Comparison of ENCODE assay signal across 21 mouse cellular contexts in genomic region chr15:9055704-9056103, GRCm38 (mm10). TPM values are rescaled to one million over a fixed set of nuclear protein-coding genes. Genes with fewer than 3 reads are reported as not detected.
DNase-seq lines count a peak whose midpoint lies in the region; ATAC-seq and TF ChIP-seq lines count a peak whose summit lies in the region.
"Had no signal": no experiment of that assay in that cellular context is flagged by ENCODE, and none has a peak within 500 bp of the region (broad histone marks: within the 10 kb centered on the region; RNA-seq: fewer than 3 reads in every experiment).

No protein-coding gene starts in this region.

- H3K27ac ChIP-seq in kidney, adult 2 months (ENCODE audit: insufficient read depth, low read depth, low read length): no peak overlapping the region
- no peak overlapping the region for H3K27ac ChIP-seq in kidney, embryonic 16.5 days (ENCODE audit: low read length)
- H3K27ac ChIP-seq in lung, postnatal 0 days (ENCODE audit: low read length): no peak overlapping the region
- no peak overlapping the region for H3K27ac ChIP-seq in ES-E14 (ENCODE audit: insufficient read depth, low read depth, low read length, poor library complexity, severe bottlenecking)
- H3K27ac ChIP-seq: embryonic facial prominence, embryonic 15.5 days; hindbrain, postnatal 0 days; midbrain, embryonic 12.5 days; neural tube, embryonic 13.5 days had no signal

- H3K4me2 ChIP-seq in kidney, embryonic 16.5 days (replicated peaks; ENCODE audit: low read depth, low read length): no peak overlapping the region
- H3K4me2 ChIP-seq in lung, postnatal 0 days (replicated peaks; ENCODE audit: low read depth, low read length): no peak overlapping the region
- H3K4me2 ChIP-seq: embryonic facial prominence, embryonic 15.5 days; midbrain, embryonic 12.5 days; neural tube, embryonic 13.5 days had no signal

- H3K9me3 ChIP-seq in kidney, embryonic 16.5 days (ENCODE audit: low read length): no peaks in the 10 kb centered on the region
- H3K9me3 ChIP-seq in lung, postnatal 0 days (ENCODE audit: low read length): no peaks in the 10 kb centered on the region
- H3K9me3 ChIP-seq in ES-E14 (ENCODE audit: control insufficient read depth, insufficient read depth, low read depth, low read length): no peaks in the 10 kb centered on the region
- H3K9me3 ChIP-seq: embryonic facial prominence, embryonic 15.5 days; midbrain, embryonic 12.5 days; neural tube, embryonic 13.5 days had no signal

- no peak overlapping the region for H3K4me3 ChIP-seq in kidney, adult 2 months (ENCODE audit: insufficient read depth, low read depth, low read length)
- H3K4me3 ChIP-seq in kidney, embryonic 16.5 days (ENCODE audit: low read length): no peak overlapping the region
- H3K4me3 ChIP-seq in lung, postnatal 0 days (ENCODE audit: low read depth, low read length): no peak overlapping the region
- H3K4me3 ChIP-seq in lung, adult 2 months (replicated peaks; ENCODE audit: extremely low read depth, low read depth, low read length): no peak overlapping the region
- H3K4me3 ChIP-seq in ES-E14 (ENCODE audit: insufficient read depth in 1 of 2, low read depth in 1 of 2, low read length in 2 of 2, poor library complexity in 1 of 2, severe bottlenecking in 1 of 2): no peak overlapping the region
- H3K4me3 ChIP-seq: embryonic facial prominence, embryonic 15.5 days; midbrain, embryonic 12.5 days; neural tube, embryonic 13.5 days had no signal

- TF ChIP-seq EP300 in lung, postnatal 0 days (IDR thresholded peaks at IDR 0.05): no peak

- TF ChIP-seq POLR2A in kidney, adult 2 months (IDR thresholded peaks at IDR 0.05; ENCODE audit: low read depth, low read length): no peak
- TF ChIP-seq POLR2A in lung, adult 2 months (IDR thresholded peaks at IDR 0.05; ENCODE audit: borderline replicate concordance, extremely low read depth, low read depth, low read length): no peak

- H3K36me3 ChIP-seq in kidney, adult 2 months (ENCODE audit: control insufficient read depth, insufficient read depth, low read length): no peaks in the 10 kb centered on the region
- H3K36me3 ChIP-seq in kidney, embryonic 16.5 days (ENCODE audit: insufficient read depth, low read length): no peaks in the 10 kb centered on the region
- H3K36me3 ChIP-seq in lung, postnatal 0 days (ENCODE audit: insufficient read depth, low read length): no peaks in the 10 kb centered on the region
- no peaks in the 10 kb centered on the region for H3K36me3 ChIP-seq in ES-E14 (ENCODE audit: control insufficient read depth, insufficient read depth, low read length, poor library complexity, severe bottlenecking)
- no peaks in the 10 kb centered on the region for H3K36me3 ChIP-seq in splenic B cell, adult 2 months (ENCODE audit: control insufficient read depth, insufficient read depth, low read length, poor library complexity, severe bottlenecking)
- H3K36me3 ChIP-seq: embryonic facial prominence, embryonic 15.5 days; midbrain, embryonic 12.5 days; neural tube, embryonic 13.5 days had no signal

- no peak for ATAC-seq in kidney, embryonic 16.5 days (ENCODE audit: low FRiP score, low TSS enrichment)
- ATAC-seq in lung, postnatal 0 days: no peak
- ATAC-seq: forebrain, embryonic 16.5 days; hindbrain, postnatal 0 days had no signal

- no peaks in the 10 kb centered on the region for H3K27me3 ChIP-seq in kidney, adult 2 months (replicated peaks; ENCODE audit: control insufficient read depth, insufficient read depth, low read length)
- no peaks in the 10 kb centered on the region for H3K27me3 ChIP-seq in kidney, embryonic 16.5 days (ENCODE audit: insufficient read depth, low read length)
- no peaks in the 10 kb centered on the region for H3K27me3 ChIP-seq in lung, postnatal 0 days (replicated peaks; ENCODE audit: insufficient read depth, low read length)
- H3K27me3 ChIP-seq in splenic B cell, adult 2 months (ENCODE audit: control insufficient read depth, insufficient read depth, low read length, poor library complexity, severe bottlenecking): no peaks in the 10 kb centered on the region
- H3K27me3 ChIP-seq: embryonic facial prominence, embryonic 15.5 days; midbrain, embryonic 12.5 days; neural tube, embryonic 13.5 days had no signal

- H3K4me1 ChIP-seq in kidney, adult 2 months (ENCODE audit: control insufficient read depth, insufficient read depth, low read length): no peaks in the 10 kb centered on the region
- no peaks in the 10 kb centered on the region for H3K4me1 ChIP-seq in kidney, embryonic 16.5 days (ENCODE audit: insufficient read depth, low read length)
- no peaks in the 10 kb centered on the region for H3K4me1 ChIP-seq in lung, postnatal 0 days (ENCODE audit: insufficient read depth, low read depth, low read length)
- H3K4me1 ChIP-seq in lung, adult 2 months (ENCODE audit: control insufficient read depth, insufficient read depth, low read length): no peaks in the 10 kb centered on the region
- H3K4me1 ChIP-seq in ES-E14 (ENCODE audit: control insufficient read depth in 2 of 2, insufficient read depth in 2 of 2, low read length in 2 of 2, poor library complexity in 1 of 2): no peaks in the 10 kb centered on the region
- H3K4me1 ChIP-seq: embryonic facial prominence, embryonic 15.5 days; midbrain, embryonic 12.5 days; neural tube, embryonic 13.5 days had no signal

- 0 out of 2 replicates have a peak, but pooled peaks have one; percentile 2 for TF ChIP-seq CTCF in kidney, adult 2 months (conservative IDR thresholded peaks at IDR 0.05; ENCODE audit: insufficient read depth, insufficient read length, low read depth, low read length)
- peak; percentile 43 for TF ChIP-seq CTCF in lung, postnatal 0 days (IDR thresholded peaks at IDR 0.05)
- TF ChIP-seq CTCF in lung, adult 2 months (IDR thresholded peaks at IDR 0.05; ENCODE audit: insufficient read depth, low read length): no peak

- H3K9ac ChIP-seq in kidney, embryonic 16.5 days (replicated peaks; ENCODE audit: low read length): no peak overlapping the region
- H3K9ac ChIP-seq in lung, postnatal 0 days (replicated peaks; ENCODE audit: low read depth): no peak overlapping the region
- no peak overlapping the region for H3K9ac ChIP-seq in ES-E14 (ENCODE audit: insufficient read depth, low read depth, low read length, poor library complexity, severe bottlenecking)
- H3K9ac ChIP-seq: embryonic facial prominence, embryonic 15.5 days; midbrain, embryonic 12.5 days; neural tube, embryonic 13.5 days had no signal

- DNase-seq in kidney, adult 2 months: no peak
- DNase-seq in lung, postnatal 0 days (ENCODE audit: low spot score): no peak
- no peak for DNase-seq in lung, adult 2 months
- no peak for DNase-seq in ES-E14 (ENCODE audit: low read depth, low spot score)
- peak; percentile 7 for DNase-seq in splenic B cell, adult 2 months (ENCODE audit: low read depth, low spot score)
- DNase-seq in urinary bladder, postnatal 10 days (ENCODE audit: low spot score): no peak
- no peak for DNase-seq in right cerebral cortex, postnatal 10 days (ENCODE audit: low spot score in 2 of 2)
- DNase-seq: cerebellum, adult 18-20 months; cerebellum, postnatal 36 days; heart, adult 11 months; kidney, adult 18-20 months; kidney, postnatal 4 days; lung, postnatal 10 days; right cerebral cortex, adult 18-20 months; thymus, postnatal 36 days had no signal

- in situ Hi-C loops in ES-E14 (cut with MboI; ENCODE audit: low sequenced_read_pairs in 2 of 2, unreplicated experiment in 2 of 2): no loop called here

TF ChIP-seq in ES-E14, 5 proteins besides CTCF, POLR2A, EP300 and RAD21:
- TF ChIP-seq CHD2 (IDR thresholded peaks at IDR 0.05; ENCODE audit: low read depth, low read length) (no peak), MAFK (IDR thresholded peaks at IDR 0.05; ENCODE audit: insufficient read depth, low read depth, low read length) (no peak), ZNF384 (IDR thresholded peaks at IDR 0.05; ENCODE audit: low read depth, low read length) (no peak), ZC3H11A (IDR thresholded peaks at IDR 0.05; ENCODE audit: borderline replicate concordance, low read depth, low read length) (0 out of 2 replicates have a peak, but pooled peaks have one; percentile 22), HCFC1 (IDR thresholded peaks at IDR 0.05; ENCODE audit: borderline replicate concordance, insufficient read depth, low read length) (no peak)

RNA-seq across cellular contexts. Expression of gene Nadk2, which starts 15.4 kb away (rescaled TPM):
- 46.6 and 52.9 TPM in 2 replicates for polyA plus RNA-seq in kidney, adult 2 months (2012; rRNA removed)
- 23.8 and 26.4 TPM in 2 replicates for polyA plus RNA-seq in kidney, embryonic 16.5 days (2015; fragmentation: Nextera tagmentation; extraction: Ambion mirVana)
- polyA plus RNA-seq in lung, postnatal 0 days (2015; fragmentation: Nextera tagmentation; extraction: Ambion mirVana): 20.0 and 21.9 TPM in 2 replicates
- polyA plus RNA-seq in lung, adult 2 months (2012; rRNA removed): 11.5 and 12.0 TPM in 2 replicates
- 48.3 and 64.5 TPM in 2 replicates for total RNA-seq in ES-E14 (2012; rRNA removed)
